Mouse (Mus musculus) brain, embryonic 14.5 days (tissue): Measurements from ENCODE around the gene Slc47a2. TPM values are rescaled to one million over a fixed set of nuclear protein-coding genes. Genes with fewer than 3 reads are reported as not detected.
"Not testable (repeated sequence)": the region's sequence is repeated elsewhere in the genome, so short reads cannot be mapped to it uniquely, and the experiment has no call there.

Experiments used
- DNase-seq: peaks from one replicate; pipeline ENCODE4 v3.0.0-alpha.2; 2011; ENCODE audit warnings: low read depth
- CTCF ChIP-seq: fragments of 200-500 bp; IDR thresholded peaks from 2 replicates; pipeline ENCODE4 v1.5.1; 2012; ENCODE audit warnings: inconsistent platforms, mild to moderate bottlenecking, moderate library complexity, borderline replicate concordance; ENCODE audit not compliant: insufficient read depth, insufficient read length; ENCODE audit errors: extremely low read depth
- POLR2A ChIP-seq: fragments of 200-500 bp; IDR thresholded peaks from 2 replicates; pipeline ENCODE4 v1.6.1; 2012; ENCODE audit warnings: mild to moderate bottlenecking, inconsistent platforms, borderline replicate concordance; ENCODE audit not compliant: poor library complexity, insufficient read depth, insufficient read length, severe bottlenecking; ENCODE audit errors: extremely low read depth
- polyA plus RNA-seq: library from polyadenylated mRNA; depleted of rRNA; stranded (reverse); fragments of >200 nt; gene quantifications from 2 replicates; pipeline ENCODE4 v1.2.3, GENCODE M21; 2012

Slc47a2 gene
- polyA plus RNA-seq, 1 experiment, result not detected

- no peak for TF ChIP-seq POLR2A
- no peak for TF ChIP-seq CTCF
- DNase-seq, result no peak
These were observed 21.6 kb downstream of the Slc47a2 start for GRCm38 (mm10) chr11:61320904-61321687.

DNA sequence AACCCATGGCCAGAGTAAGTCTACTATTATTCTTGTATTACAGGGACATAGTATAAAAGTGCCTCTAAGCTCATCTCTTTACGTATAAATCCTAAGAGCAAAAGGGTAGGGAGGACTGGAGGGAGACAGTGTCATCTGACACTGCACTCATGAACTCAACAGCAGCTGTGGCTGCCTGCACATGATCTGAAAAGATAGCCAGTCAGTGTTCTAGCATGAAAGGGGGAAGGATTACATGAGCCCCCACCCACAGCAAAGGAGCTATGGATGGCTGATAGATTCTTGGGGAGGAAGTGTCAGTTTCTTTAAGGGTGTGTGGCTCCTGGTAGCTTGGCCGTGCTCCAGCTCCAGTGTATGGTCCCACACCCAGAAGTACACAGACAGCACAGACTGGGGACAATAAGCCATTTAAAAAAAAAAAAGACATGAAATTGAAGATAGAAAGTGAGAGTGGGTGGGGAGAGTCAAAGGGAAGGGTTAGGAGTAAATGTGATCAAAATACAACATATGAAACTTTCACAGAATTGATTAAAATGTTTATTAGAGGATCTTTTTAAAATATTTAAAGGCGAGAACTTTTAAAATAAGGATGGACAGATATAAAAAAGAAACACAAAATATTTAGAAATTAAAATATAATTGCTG, 22.6 kb downstream of the Slc47a2 start:
- no peak for TF ChIP-seq POLR2A
- no peak for TF ChIP-seq CTCF
- DNase-seq, result no peak

DNA sequence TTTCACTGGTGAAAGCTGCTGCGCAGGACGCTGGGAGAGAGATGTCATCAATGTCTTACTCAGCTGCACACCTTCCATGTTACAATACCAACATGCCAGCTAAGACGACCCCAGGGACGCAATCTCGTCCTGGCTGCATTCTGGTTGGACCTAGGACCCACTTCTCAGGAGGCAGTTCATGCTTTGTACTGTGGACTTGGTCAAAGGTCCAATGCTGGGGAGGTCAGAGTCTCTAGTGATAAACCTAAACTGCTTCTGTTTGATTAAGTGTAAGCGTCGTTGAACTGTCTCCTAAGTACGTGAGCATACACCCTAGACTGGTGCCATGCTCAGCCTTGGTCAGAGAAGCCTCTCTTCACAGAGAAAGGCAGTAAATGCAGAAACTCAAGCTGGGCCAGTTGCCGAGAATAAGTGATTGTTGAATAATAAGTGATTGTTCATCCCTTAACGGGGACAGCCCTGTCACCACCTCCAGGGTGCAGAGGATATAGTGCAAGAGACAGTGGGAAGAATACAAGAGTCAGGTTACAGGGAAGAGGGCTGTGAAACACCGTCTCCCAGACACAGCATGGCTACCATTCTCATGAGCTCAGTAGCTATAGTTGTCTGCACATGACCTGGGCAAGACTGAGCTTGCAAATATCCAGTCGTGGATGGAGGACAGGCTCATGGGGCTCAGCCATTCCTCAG, 23.3 kb downstream of the Slc47a2 start:
- DNase-seq, result no peak
- TF ChIP-seq POLR2A, result no peak
- no peak for TF ChIP-seq CTCF

DNA sequence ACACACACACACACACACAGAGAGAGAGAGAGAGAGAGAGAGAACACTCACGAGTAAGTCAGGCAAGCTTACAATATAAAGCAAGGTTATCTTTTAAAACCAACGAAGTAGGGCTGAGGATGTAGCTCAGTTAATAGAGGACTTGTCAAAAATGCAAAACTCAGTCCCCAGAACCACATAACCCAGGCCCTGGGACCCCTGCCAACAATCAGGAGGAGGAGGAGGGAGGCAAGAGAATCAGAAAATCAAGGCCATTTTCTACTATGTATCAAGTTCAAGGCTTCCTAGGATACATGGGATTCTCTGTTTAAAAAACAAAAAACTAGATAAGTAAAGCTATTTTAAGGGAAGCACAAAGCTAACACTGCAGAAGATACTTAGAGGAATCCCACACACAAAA, 25.8 kb downstream of the Slc47a2 start:
- no peak for DNase-seq
- no peak for TF ChIP-seq CTCF
- no peak for TF ChIP-seq POLR2A

DNA sequence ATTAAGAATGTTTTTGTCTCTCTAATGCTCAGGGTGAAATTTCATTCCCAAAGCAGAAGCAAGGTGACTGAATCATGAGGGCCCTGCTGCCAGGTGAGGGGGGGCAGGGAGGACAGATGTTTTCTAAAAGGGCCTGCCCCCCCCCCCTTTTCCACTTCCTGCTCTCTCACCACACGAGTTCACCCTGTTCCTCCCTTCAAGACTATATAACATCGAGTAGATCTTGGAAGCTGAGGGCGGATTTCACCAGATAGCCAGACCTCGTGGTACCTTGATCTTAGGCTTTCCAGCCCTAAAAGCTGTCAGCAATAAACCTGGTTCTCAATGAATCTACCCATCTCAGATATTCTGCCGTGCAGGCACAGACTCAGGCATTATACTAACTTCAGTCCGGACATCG, 32.3 kb downstream of the Slc47a2 start:
- TF ChIP-seq POLR2A, result no peak
- no peak for TF ChIP-seq CTCF
- no peak for DNase-seq

- TF ChIP-seq POLR2A (no peak), CTCF (no peak)
These were observed 32.8 kb downstream of the Slc47a2 start for GRCm38 (mm10) chr11:61309831-61310230.

GRCm38 (mm10) chr11:61307795-61308194, 34.9 kb downstream of the Slc47a2 start:
- TF ChIP-seq CTCF (no peak), POLR2A (no peak)
- no peak for DNase-seq

More at GRCm38 (mm10) chr11:61309831-61310230, 32.8 kb downstream of the Slc47a2 start:
- DNase-seq, result no peak

GRCm38 (mm10) chr11:61305377-61305776, 37.3 kb downstream of the Slc47a2 start:
- TF ChIP-seq CTCF, result peak; percentile 27; the same call in 1 of the 2 replicates
- TF ChIP-seq POLR2A, result no peak
- DNase-seq, result peak; percentile 30

DNA sequence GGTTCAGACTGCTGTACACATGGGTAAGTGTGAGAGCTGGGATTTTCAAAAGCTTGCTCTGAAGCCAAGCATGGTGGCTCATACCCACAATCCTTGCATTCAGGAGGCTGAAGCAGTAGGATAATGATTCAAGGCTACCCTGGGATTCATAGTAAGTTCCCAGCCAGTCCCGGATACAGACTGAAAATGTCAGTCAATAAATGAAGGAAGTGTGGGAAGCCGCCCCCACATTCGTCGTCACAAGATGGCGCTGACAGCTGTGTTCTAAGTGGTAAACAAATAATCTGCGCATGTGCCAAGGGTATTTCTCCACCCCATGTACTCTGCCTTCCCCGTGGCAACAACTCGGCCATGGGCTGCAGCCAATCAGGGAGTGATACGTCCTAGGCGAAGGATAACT, 38.1 kb downstream of the Slc47a2 start:
- DNase-seq, result not testable (repeated sequence)

DNA sequence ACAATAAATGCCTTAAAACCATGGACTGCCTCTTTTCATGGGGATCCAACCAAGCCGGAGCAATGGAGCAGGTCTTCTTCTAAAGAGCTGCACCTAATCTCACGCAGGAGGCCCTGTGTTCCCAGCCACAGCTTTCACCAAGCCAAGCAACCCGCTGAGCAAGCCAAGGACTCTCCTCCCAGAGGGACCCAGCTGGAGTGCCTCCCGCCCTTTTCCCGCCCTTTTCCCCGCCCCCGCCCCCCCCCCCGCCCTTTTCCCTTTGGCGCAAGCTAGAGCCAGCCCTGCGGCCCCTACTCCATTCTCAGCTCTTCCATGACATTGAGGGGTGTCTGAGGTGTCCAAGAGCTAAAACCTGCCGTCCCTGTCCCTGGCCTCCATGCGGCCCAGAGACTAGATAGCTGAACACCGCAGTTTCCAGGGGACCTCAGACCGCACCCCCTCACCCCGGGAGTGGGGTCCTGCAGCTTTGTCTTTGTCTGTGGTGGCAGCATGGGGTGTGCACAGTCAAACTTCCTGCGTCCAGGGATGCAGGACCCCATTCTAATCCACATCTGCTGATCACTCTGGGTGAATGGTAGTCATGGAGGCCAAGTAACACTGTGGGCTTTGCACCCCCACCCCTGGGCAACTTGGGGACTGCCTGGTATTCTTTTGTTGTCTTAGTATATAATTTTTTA, 41.8 kb downstream of the Slc47a2 start:
- TF ChIP-seq POLR2A (no peak), CTCF (no peak)
- peak; percentile 8 for DNase-seq

GRCm38 (mm10) chr11:61300205-61300604, 42.5 kb downstream of the Slc47a2 start:
- no peak for TF ChIP-seq CTCF
- no peak for TF ChIP-seq POLR2A
- DNase-seq, result no peak
